Mouse (Mus musculus) C2C12 (cell line): Measurements from ENCODE around the gene Hyal1. TPM values are rescaled to one million over a fixed set of nuclear protein-coding genes. Genes with fewer than 3 reads are reported as not detected.

Experiments used
- H3K27me3 ChIP-seq: one replicate; pipeline ENCODE4 v1.6.1; 2011; ENCODE audit not compliant: control insufficient read depth, insufficient read depth, insufficient read length
- H3K36me3 ChIP-seq: one replicate; pipeline ENCODE4 v1.6.1; 2011; ENCODE audit not compliant: control insufficient read depth, insufficient read depth
- H3K4me3 ChIP-seq: one replicate; pipeline ENCODE4 v1.5.1; 2011; ENCODE audit warnings: mild to moderate bottlenecking, control low read depth; ENCODE audit not compliant: poor library complexity, insufficient read depth, severe bottlenecking
- H3K79me2 ChIP-seq: one replicate; pipeline ENCODE4 v1.6.1; 2011; ENCODE audit not compliant: control insufficient read depth, insufficient read depth
- H3K79me3 ChIP-seq: one replicate; pipeline ENCODE4 v1.6.1; 2011; ENCODE audit warnings: low read depth, control low read depth
- H3ac ChIP-seq: one replicate; pipeline ENCODE3; 2011; ENCODE audit warnings: low read depth; ENCODE audit not compliant: control insufficient read depth, insufficient read length
- CEBPB ChIP-seq: IDR thresholded peaks from one replicate; pipeline ENCODE4 v1.6.1; 2011; ENCODE audit warnings: low read depth, mild to moderate bottlenecking, control low read depth, moderate library complexity
- CTCF ChIP-seq: IDR thresholded peaks from one replicate; pipeline ENCODE4 v1.5.1; 2011; ENCODE audit not compliant: control insufficient read depth, insufficient read depth, insufficient read length
- FOSL1 ChIP-seq: IDR thresholded peaks from one replicate; pipeline ENCODE4 v1.8.0; 2011; ENCODE audit warnings: mild to moderate bottlenecking, low read length; ENCODE audit not compliant: poor library complexity, insufficient read depth, severe bottlenecking
- MAX ChIP-seq: IDR thresholded peaks from one replicate; pipeline ENCODE4 v1.6.1; 2011; ENCODE audit warnings: mild to moderate bottlenecking, control low read depth
- MYOD1 ChIP-seq: IDR thresholded peaks from one replicate; pipeline ENCODE4 v1.6.1; 2011; ENCODE audit warnings: low read depth; ENCODE audit not compliant: control insufficient read depth, insufficient read length
- MYOG ChIP-seq: IDR thresholded peaks from one replicate; pipeline ENCODE4 v1.6.1; 2011; ENCODE audit not compliant: control insufficient read depth, insufficient read length; ENCODE audit errors: extremely low read depth
- USF1 ChIP-seq: IDR thresholded peaks from one replicate; pipeline ENCODE4 v1.6.1; 2011; ENCODE audit warnings: low read depth, mild to moderate bottlenecking, control low read depth, moderate library complexity
- polyA plus RNA-seq: library from polyadenylated mRNA; unstranded; fragments of >200 nt; fragmentation: generic; extraction: Trizol; gene quantifications from one replicate; pipeline ENCODE4 v1.2.1, GENCODE M21; 2012; ENCODE audit warnings: missing spikeins

Gene Hyal1
- polyA plus RNA-seq, 1 experiment, result 1.2 TPM

DNA sequence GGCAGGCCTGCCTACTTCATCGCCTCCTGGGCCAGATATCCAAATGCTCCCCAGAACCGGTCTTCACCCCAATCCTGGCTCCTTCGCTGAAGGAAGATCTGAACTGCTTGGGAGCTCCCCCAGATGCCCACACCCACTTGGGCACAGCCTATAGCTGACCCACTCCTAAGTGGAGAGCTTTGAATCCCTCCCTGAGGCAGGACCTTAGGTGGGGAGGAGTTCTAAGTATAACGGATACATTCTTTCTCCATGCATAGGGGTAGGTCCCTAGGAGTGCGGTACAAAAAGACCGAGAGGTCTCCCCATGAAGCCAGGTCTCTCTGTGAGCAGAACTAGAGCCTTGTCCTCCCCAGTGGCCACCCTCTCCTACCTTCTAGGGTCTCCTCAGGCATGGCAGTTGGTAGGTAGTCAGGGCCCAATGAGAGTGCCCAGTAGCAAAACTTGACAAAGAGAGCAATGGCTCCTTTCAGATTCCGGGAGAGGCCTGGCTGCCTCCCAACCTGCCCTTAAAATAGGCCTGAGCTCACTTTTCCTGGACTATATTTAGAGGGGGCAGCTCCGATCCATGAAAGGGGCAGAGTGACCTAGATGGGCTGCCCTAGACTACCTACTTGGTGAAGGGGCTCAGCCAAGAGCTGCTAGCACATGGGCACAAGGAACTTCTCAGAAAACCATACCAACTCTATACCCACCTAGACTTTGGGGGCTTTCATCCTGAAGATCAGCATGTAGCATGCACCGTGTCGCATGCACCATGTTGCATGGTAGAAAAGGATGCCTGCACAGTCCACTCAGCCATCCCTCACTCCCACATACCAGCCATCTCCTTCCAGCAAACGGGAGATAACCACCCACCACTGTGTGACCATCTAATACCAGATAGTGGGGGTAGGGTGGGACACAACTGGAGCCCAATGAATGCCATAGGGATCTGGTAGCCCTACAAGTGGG is 20.2 kb downstream of the Hyal1 start:
- no peaks in the 10 kb centered on the region for H3K79me3 ChIP-seq
- H3K27me3 ChIP-seq, result no peaks in the 10 kb centered on the region
- H3K79me2 ChIP-seq, result no peaks in the 10 kb centered on the region
- H3K4me3 ChIP-seq, result no peak overlapping the region
- peaks cover 11% of the 10 kb centered on the region for H3K36me3 ChIP-seq
- TF ChIP-seq FOSL1 (no peak), CEBPB (no peak), CTCF (no peak), USF1 (no peak), MYOD1 (no peak), MYOG (no peak), MAX (no peak)
- H3ac ChIP-seq, result no peak overlapping the region

DNA sequence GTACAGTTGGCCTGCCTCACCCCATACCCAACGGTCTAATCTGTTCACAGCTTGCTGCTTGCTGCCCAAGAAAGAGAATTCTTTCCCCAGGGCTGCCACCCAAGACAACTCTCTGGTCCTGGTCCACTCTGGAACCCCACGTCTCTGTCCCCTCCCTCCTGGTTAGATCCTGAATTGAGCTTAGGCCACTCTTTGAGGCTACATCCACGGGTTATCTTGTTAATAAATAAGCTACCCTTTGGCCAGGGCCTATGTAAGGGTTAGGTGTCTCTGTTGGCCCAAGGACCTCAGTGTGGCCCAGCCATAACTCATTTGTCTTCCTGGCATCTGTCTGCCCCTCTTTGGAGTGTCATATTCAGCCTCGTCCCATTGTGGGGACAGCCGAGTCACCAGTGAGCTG is 21.7 kb downstream of the Hyal1 start:
- Histone ChIP-seq H3K79me2 (no peaks in the 10 kb centered on the region), H3K27me3 (no peaks in the 10 kb centered on the region), H3K79me3 (no peaks in the 10 kb centered on the region), H3ac (no peak overlapping the region), H3K36me3 (peaks cover 2% of the 10 kb centered on the region), H3K4me3 (no peak overlapping the region)
- TF ChIP-seq USF1, result no peak
- no peak for TF ChIP-seq MYOG
- no peak for TF ChIP-seq MAX
- TF ChIP-seq FOSL1, result no peak
- TF ChIP-seq CEBPB, result no peak
- TF ChIP-seq CTCF, result no peak
- no peak for TF ChIP-seq MYOD1

DNA sequence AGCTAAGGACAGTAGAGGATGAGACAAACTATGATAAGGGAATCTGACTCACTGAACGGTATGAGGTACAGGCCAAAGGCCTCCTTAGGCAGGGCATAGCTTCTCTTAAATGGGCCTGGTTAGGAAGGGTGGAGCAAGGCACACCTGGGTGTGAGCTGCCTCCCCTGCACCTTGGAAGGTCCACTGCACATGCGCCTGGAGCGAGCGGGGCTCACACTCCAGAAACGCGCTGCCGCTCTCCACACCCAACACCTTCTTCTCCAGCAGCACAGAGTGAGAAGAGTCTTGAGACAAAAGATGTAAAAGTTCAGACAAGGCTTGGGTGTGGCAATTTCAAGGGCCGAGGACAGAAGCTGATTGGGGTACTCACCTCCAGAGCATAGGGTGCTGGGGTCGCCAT is 22.7 kb downstream of the Hyal1 start:
- H3K79me2 ChIP-seq, result no peaks in the 10 kb centered on the region
- no peaks in the 10 kb centered on the region for H3K27me3 ChIP-seq
- no peak overlapping the region for H3ac ChIP-seq
- H3K4me3 ChIP-seq, result no peak overlapping the region
- no peak for TF ChIP-seq MYOG
- TF ChIP-seq CEBPB, result no peak
- TF ChIP-seq USF1, result no peak
- no peaks in the 10 kb centered on the region for H3K79me3 ChIP-seq
- no peaks in the 10 kb centered on the region for H3K36me3 ChIP-seq

DNA sequence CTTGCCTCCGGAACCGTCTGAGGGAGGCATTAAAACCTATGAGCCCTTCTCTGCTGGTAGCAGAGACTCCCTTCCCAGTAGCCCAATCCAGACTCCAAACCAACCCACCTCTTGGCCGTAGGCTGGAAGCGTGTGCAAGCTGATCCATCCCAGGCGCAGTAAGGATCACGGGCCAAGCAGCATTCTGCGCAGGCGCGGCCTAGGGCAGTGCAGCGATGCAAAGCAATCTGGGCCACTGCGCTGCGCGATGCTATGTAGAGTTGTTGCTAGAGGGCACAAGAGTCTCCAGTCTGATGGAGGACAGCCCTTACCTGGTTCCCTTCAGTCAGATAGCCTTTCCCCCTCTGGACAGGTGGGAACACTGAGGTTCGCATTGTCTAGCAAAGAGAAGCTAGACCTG is 23.1 kb downstream of the Hyal1 start:
- Histone ChIP-seq H3K27me3 (no peaks in the 10 kb centered on the region), H3ac (no peak overlapping the region), H3K79me2 (no peaks in the 10 kb centered on the region), H3K4me3 (no peak overlapping the region), H3K36me3 (no peaks in the 10 kb centered on the region), H3K79me3 (no peaks in the 10 kb centered on the region)
- TF ChIP-seq MAX (no peak), USF1 (no peak), FOSL1 (no peak), MYOD1 (no peak), CEBPB (no peak), MYOG (no peak), CTCF (no peak)

DNA sequence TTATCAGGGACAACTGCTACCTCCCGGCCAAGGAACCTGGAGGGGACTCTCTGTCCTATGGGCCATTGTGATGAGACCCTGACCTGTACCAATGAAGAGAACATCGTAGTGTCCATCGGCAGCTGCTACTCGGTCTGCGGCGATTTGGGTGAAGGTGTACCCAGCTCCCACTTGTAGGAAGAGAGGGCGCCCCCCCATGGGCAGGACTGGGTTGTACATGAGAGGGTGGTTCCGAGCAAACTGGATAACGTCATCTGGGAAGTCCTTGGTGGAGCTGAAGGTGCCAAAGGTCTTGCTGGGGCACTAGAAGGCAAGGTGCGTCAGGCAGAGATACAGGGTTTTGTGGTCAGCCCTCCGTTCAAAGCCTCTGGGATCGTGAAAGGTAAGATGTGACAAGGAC is 24.0 kb downstream of the Hyal1 start:
- no peaks in the 10 kb centered on the region for H3K79me2 ChIP-seq
- no peaks in the 10 kb centered on the region for H3K79me3 ChIP-seq

More for the DNA sequence above, 24.0 kb downstream of the Hyal1 start:
- Histone ChIP-seq H3ac (no peak overlapping the region), H3K36me3 (no peaks in the 10 kb centered on the region), H3K4me3 (no peak overlapping the region), H3K27me3 (no peaks in the 10 kb centered on the region)
- TF ChIP-seq MYOD1 (no peak), CTCF (no peak), FOSL1 (no peak), CEBPB (no peak), MYOG (no peak), USF1 (no peak), MAX (no peak)
